ENCODE assay signal across 8 mouse cellular contexts in genomic region chr8:94908847-94909246, GRCm38 (mm10). TPM values are rescaled to one million over a fixed set of nuclear protein-coding genes. Genes with fewer than 3 reads are reported as not detected.
DNase-seq lines count a peak whose midpoint lies in the region; ATAC-seq lines count a peak whose summit lies in the region.

No protein-coding gene starts in this region.

- WGBS in forebrain, embryonic 11.5 days = 13% methylated on average over 4 of the region's 4 CpGs
- WGBS in forebrain, embryonic 13.5 days = 16% methylated on average over 4 of the region's 4 CpGs

- H3K4me3 ChIP-seq in forebrain, embryonic 11.5 days (ENCODE audit: low read depth, low read length) = no peak overlapping the region
- H3K4me3 ChIP-seq in forebrain, embryonic 13.5 days = no peak overlapping the region

- peak; percentile 88 for DNase-seq in forebrain, embryonic 11.5 days (ENCODE audit: low spot score)
- peak; percentile 92 for DNase-seq in adrenal gland, postnatal 10 days
- peak; percentile 84 for DNase-seq in embryo, embryonic 9.5 days (ENCODE audit: extremely low spot score)
- DNase-seq in heart, postnatal 10 days = peak; percentile 87 to 94
- DNase-seq in left cerebral cortex, adult 11 months (ENCODE audit: low spot score) = peak; percentile 55
- peak; percentile 90 for DNase-seq in lung, postnatal 36 days
- DNase-seq in spleen, postnatal 36 days (ENCODE audit: low spot score in 2 of 2) = peak; percentile 59 to 79

- H3K36me3 ChIP-seq in forebrain, embryonic 11.5 days (ENCODE audit: control insufficient read depth, insufficient read depth, low read length) = no peaks in the 10 kb centered on the region
- no peaks in the 10 kb centered on the region; the same call in 1 of the 2 replicates for H3K36me3 ChIP-seq in forebrain, embryonic 13.5 days (ENCODE audit: poor library complexity, severe bottlenecking)

- H3K9ac ChIP-seq in forebrain, embryonic 11.5 days (ENCODE audit: low read length) = no peak overlapping the region
- no peak overlapping the region for H3K9ac ChIP-seq in forebrain, embryonic 13.5 days

- intact Hi-C loops in heart, postnatal 10 days (cut with DNase I) = loop anchor here (1.0 to 2.0 kb wide), 3 partner anchors 35 to 94 kb away; no protein-coding TSS in a partner anchor

- peaks cover 19% of the 10 kb centered on the region for H3K27me3 ChIP-seq in forebrain, embryonic 11.5 days (ENCODE audit: control insufficient read depth, insufficient read depth, low read length)
- peaks cover 25% of the 10 kb centered on the region for H3K27me3 ChIP-seq in forebrain, embryonic 13.5 days

- no peak for ATAC-seq in forebrain, embryonic 11.5 days (replicated peaks; ENCODE audit: low FRiP score)
- no peak for ATAC-seq in forebrain, embryonic 13.5 days

- H3K9me3 ChIP-seq in forebrain, embryonic 11.5 days (ENCODE audit: control insufficient read depth, low read length) = no peaks in the 10 kb centered on the region
- no peaks in the 10 kb centered on the region for H3K9me3 ChIP-seq in forebrain, embryonic 13.5 days (replicated peaks)

- no peak overlapping the region for H3K27ac ChIP-seq in forebrain, embryonic 11.5 days (ENCODE audit: low read depth, low read length)
- H3K27ac ChIP-seq in forebrain, embryonic 13.5 days = no peak overlapping the region

- no peak overlapping the region for H3K4me2 ChIP-seq in forebrain, embryonic 11.5 days (ENCODE audit: low read depth, low read length, severe bottlenecking)
- no peak overlapping the region for H3K4me2 ChIP-seq in forebrain, embryonic 13.5 days

- peaks cover 8% of the 10 kb centered on the region; the same call in 1 of the 2 replicates for H3K4me1 ChIP-seq in forebrain, embryonic 11.5 days (replicated peaks; ENCODE audit: control insufficient read depth, insufficient read depth, low read length)
- peaks cover 25% of the 10 kb centered on the region for H3K4me1 ChIP-seq in forebrain, embryonic 13.5 days

RNA-seq across cellular contexts. Expression of gene Ccdc102a, which starts 9.1 kb away (rescaled TPM):
- polyA plus RNA-seq in forebrain, embryonic 11.5 days (2014; fragmentation: Nextera tagmentation; extraction: Ambion mirVana) = 18.8 and 19.5 TPM in 2 replicates
- polyA plus RNA-seq in forebrain, embryonic 13.5 days (2015; fragmentation: Nextera tagmentation; extraction: Ambion mirVana) = 5.6 TPM in 2 replicates
- total RNA-seq in adrenal gland, postnatal 10 days (2021) = 10 to 100 TPM; 11.0 to 11.7 TPM
- total RNA-seq in heart, postnatal 10 days (2021) = 10 to 100 TPM; 15.3 to 16.0 TPM

RNA-seq across cellular contexts. Expression of gene Adgrg5, which starts 14.6 kb away (rescaled TPM):
- 0.12 and 0.20 TPM in 2 replicates for polyA plus RNA-seq in forebrain, embryonic 11.5 days (2014; fragmentation: Nextera tagmentation; extraction: Ambion mirVana)
- polyA plus RNA-seq in forebrain, embryonic 13.5 days (2015; fragmentation: Nextera tagmentation; extraction: Ambion mirVana) = 0.19 TPM in 1 of 2 replicates, not detected in the other
- total RNA-seq in adrenal gland, postnatal 10 days (2021) = under 1 TPM; 0.27 to 0.82 TPM
- under 1 TPM; 0.31 to 0.42 TPM for total RNA-seq in heart, postnatal 10 days (2021)

RNA-seq across cellular contexts. Expression of gene Dok4, which starts 32.7 kb away (rescaled TPM):
- polyA plus RNA-seq in forebrain, embryonic 11.5 days (2014; fragmentation: Nextera tagmentation; extraction: Ambion mirVana) = 19.1 and 19.9 TPM in 2 replicates
- polyA plus RNA-seq in forebrain, embryonic 13.5 days (2015; fragmentation: Nextera tagmentation; extraction: Ambion mirVana) = 38.2 and 39.2 TPM in 2 replicates
- total RNA-seq in adrenal gland, postnatal 10 days (2021) = 10 to 100 TPM; 26.3 to 26.7 TPM
- total RNA-seq in heart, postnatal 10 days (2021) = 10 to 100 TPM; 34.2 to 44.2 TPM

RNA-seq across cellular contexts. Expression of gene Polr2c, which starts 51.6 kb away (rescaled TPM):
- polyA plus RNA-seq in forebrain, embryonic 11.5 days (2014; fragmentation: Nextera tagmentation; extraction: Ambion mirVana) = 156 and 173 TPM in 2 replicates
- polyA plus RNA-seq in forebrain, embryonic 13.5 days (2015; fragmentation: Nextera tagmentation; extraction: Ambion mirVana) = 170 TPM in 2 replicates
- total RNA-seq in adrenal gland, postnatal 10 days (2021) = 10 to 100 TPM; 56.7 to 64.3 TPM
- 10 to 100 TPM; 61.5 to 63.6 TPM for total RNA-seq in heart, postnatal 10 days (2021)
